Mouse (Mus musculus): ENCODE results near the gene Hspa1b.

DNA sequence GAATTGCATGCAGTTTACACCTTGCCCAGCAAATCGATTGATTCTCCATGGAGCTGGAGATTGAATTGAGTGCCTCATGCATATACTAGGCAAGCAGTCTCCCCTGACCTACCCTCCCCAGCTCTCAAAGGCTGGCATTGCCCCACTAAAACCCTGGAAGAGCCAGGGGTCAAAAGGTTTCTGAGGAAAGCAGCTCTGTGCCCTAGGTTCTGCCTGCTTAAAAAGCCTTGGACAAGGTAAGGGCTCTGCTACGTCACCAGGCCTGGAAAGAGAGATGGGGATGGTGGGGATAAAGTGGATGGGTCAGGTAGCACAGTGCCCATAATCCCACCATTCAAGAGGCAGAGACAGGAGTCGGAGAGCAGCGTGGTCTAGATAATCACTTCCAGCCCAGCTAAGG is 4.2 kb downstream of the Hspa1b start:
- TF ChIP-seq CTCF (IDR thresholded peaks at IDR 0.05; ENCODE audit: borderline replicate concordance, insufficient read depth, low read length) (no peak), POLR2A (IDR thresholded peaks at IDR 0.05; ENCODE audit: low read depth, low read length) (no peak)

Data from embryonic fibroblast, embryonic 13.5 days (primary cell).